Mouse (Mus musculus): ENCODE data around the gene Bcl2l10.

DNA sequence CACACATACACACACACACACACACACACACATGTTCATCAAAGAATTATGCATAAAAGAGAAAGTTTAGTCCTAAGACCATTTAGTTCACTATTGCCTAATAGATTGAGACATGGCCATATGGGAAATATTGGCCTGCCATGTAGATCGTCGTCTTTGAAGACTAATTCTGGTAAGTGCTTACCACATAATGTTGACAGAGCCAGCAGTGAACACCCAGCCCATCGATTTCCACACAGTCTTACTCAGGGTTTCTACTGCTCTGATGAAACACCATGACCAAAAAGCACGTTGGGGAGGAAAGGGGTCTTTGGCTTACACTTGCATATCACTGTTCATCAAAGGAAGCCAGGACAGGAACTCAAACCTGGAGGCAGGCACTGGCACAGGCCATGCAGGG, 5.1 kb upstream of the Bcl2l10 start:
- no peak for TF ChIP-seq CTCF (IDR thresholded peaks at IDR 0.05; ENCODE audit: borderline replicate concordance, control insufficient read depth, extremely low read depth, insufficient read depth, low read length, poor library complexity)
- no peak for TF ChIP-seq POLR2A (IDR thresholded peaks at IDR 0.05; ENCODE audit: control insufficient read depth, extremely low read depth, insufficient read depth, low read length, poor library complexity)

All from thymus, adult 2 months (tissue).